Mouse (Mus musculus) megakaryocyte-erythroid progenitor cell, adult 5 weeks (primary cell): ENCODE data around the gene Olfr972. TPM values are rescaled to one million over a fixed set of nuclear protein-coding genes. Genes with fewer than 3 reads are reported as not detected.

Experiments used
- polyA plus RNA-seq: library from polyadenylated mRNA; stranded (reverse); fragments of >175 nt; gene quantifications from 2 replicates; pipeline ENCODE4 v1.2.3, GENCODE M21; 2012

The Olfr972 gene
- not detected in 2 replicates for polyA plus RNA-seq

GRCm38 (mm10) chr9:39866122-39866521 lies at the start of gene Olfr972:
TSS of gene Olfr972 (plus strand) at chr9:39866422.

GRCm38 (mm10) chr9:39836576-39836975 lies 29.6 kb upstream of the Olfr972 start, which contains the start of gene Olfr971:
TSS of gene Olfr971 (plus strand) at chr9:39836876.

GRCm38 (mm10) chr9:39907036-39907435 lies 40.8 kb downstream of the Olfr972 start, which contains the start of gene Olfr229:
TSS of gene Olfr229 (plus strand) at chr9:39907336.

Other genes with a start within 250 kb of the Olfr972 start
- gene Olfr960, start 245.0 kb upstream of the Olfr972 start, polyA plus RNA-seq: not detected in 2 replicates
- gene Olfr961, start 221.3 kb upstream of the Olfr972 start, polyA plus RNA-seq: not detected in 2 replicates
- not detected in 2 replicates for gene Olfr963, start 199.2 kb upstream of the Olfr972 start, polyA plus RNA-seq
- gene Olfr149, start 159.3 kb upstream of the Olfr972 start, polyA plus RNA-seq: not detected in 2 replicates
- gene Olfr965, start 155.1 kb upstream of the Olfr972 start, polyA plus RNA-seq: 0.10 TPM in 1 of 2 replicates, not detected in the other
- not detected in 2 replicates for gene Olfr150, start 135.4 kb upstream of the Olfr972 start, polyA plus RNA-seq
- gene Olfr967, start 120.2 kb upstream of the Olfr972 start, polyA plus RNA-seq: not detected in 2 replicates
- not detected in 2 replicates for gene Olfr968, start 83.2 kb upstream of the Olfr972 start, polyA plus RNA-seq
- not detected in 2 replicates for gene Olfr969, start 75.5 kb upstream of the Olfr972 start, polyA plus RNA-seq
- gene Olfr970, start 57.6 kb upstream of the Olfr972 start, polyA plus RNA-seq: not detected in 2 replicates
- not detected in 2 replicates for gene Olfr971, start 29.5 kb upstream of the Olfr972 start, polyA plus RNA-seq
- not detected in 2 replicates for gene Olfr229, start 40.9 kb downstream of the Olfr972 start, polyA plus RNA-seq
- gene Olfr974, start 71.1 kb downstream of the Olfr972 start, polyA plus RNA-seq: not detected in 2 replicates
- not detected in 2 replicates for gene Olfr975, start 85.6 kb downstream of the Olfr972 start, polyA plus RNA-seq
- gene Olfr976, start 94.7 kb downstream of the Olfr972 start, polyA plus RNA-seq: not detected in 2 replicates
- gene Olfr978, start 125.7 kb downstream of the Olfr972 start, polyA plus RNA-seq: not detected in 2 replicates
- gene Olfr979, start 137.0 kb downstream of the Olfr972 start, polyA plus RNA-seq: not detected in 2 replicates
- not detected in 2 replicates for gene Olfr980, start 143.2 kb downstream of the Olfr972 start, polyA plus RNA-seq
- not detected in 2 replicates for gene Olfr981, start 155.0 kb downstream of the Olfr972 start, polyA plus RNA-seq
- gene Olfr982, start 207.4 kb downstream of the Olfr972 start, polyA plus RNA-seq: not detected in 2 replicates
- gene Olfr983, start 227.2 kb downstream of the Olfr972 start, polyA plus RNA-seq: not detected in 2 replicates
- gene Olfr984, start 247.8 kb downstream of the Olfr972 start, polyA plus RNA-seq: not detected in 2 replicates